Mouse (Mus musculus) spleen, adult 18-20 months (tissue): Measurements from ENCODE around the gene Mapre1.
A peak's percentile ranks its signal among the peaks of the same experiment; 100 is the strongest.

Experiments used
- DNase-seq, 2 experiments: peaks; one replicate each; pipeline ENCODE4 v3.0.0; 2022; ENCODE audit warnings: mixed read lengths in 2 of 2

The Mapre1 gene

GRCm38 (mm10) chr2:153778638-153779362 is 37.7 kb downstream of the Mapre1 start:
- peak; percentile 71 to 85 for DNase-seq

DNA sequence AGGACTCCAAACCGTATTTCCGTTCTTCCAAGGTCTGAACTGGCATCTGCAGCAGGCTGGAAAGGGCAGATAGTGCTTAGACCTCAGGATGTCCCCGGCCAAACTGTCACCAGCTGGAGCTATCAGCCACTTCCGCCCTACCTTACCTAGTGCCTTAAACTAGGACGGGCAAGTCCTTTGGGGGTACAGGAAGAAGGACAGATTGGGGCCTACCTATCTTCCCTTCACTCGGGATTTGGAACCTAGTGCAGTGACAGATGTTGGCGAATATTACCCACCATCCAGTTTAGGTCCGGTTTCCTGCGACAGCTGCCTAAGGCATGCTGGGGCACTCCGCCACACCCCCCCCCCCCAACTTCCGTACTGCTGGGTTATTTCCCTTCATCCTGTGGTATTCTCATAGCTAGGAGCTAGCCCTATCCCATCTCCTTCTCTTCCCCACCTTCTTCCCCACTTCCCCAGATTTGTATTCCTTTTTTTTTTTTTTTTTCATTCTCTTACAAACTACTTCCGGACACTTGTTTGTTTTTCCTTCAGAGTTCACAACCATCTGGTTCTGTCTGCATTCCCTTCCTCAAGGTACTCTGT is 38.4 kb downstream of the Mapre1 start, which contains the start of gene Efcab8:
Gene Efcab8, plus strand, starts transcription at position 538 of the 588 bp plus-strand sequence.
- peak; percentile 14 to 37 for DNase-seq

DNA sequence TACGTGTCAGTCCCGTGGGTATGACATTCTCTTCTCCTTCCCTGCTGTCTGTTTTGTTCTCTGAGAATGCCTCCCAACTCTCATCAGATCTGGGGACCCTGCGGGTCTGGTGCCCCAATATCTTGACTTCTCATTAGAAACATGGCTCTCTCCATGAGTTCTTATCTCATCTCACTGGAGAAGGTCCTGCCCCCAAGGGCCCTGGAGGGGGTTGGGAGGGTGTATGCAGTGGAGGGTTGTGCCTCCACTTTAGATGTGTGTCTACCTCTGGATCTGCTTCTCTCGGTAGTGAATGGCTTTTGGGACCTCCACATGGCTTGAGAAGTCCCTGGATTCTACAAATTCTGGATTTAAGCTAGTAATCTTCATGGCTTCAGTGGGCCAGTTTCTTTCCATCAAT is 40.1 kb downstream of the Mapre1 start:
- no peak for DNase-seq

- DNase-seq, result peak in 1 of 2 experiments; percentile 42
Measured at GRCm38 (mm10) chr2:153784668-153785067, 43.6 kb downstream of the Mapre1 start.

- DNase-seq, result no peak
Measured at GRCm38 (mm10) chr2:153793366-153793765, 52.3 kb downstream of the Mapre1 start.

GRCm38 (mm10) chr2:153795090-153795489 is 54.0 kb downstream of the Mapre1 start:
- DNase-seq, result peak in 1 of 2 experiments; percentile 8

- DNase-seq, result peak in 1 of 2 experiments; percentile 41
Measured at GRCm38 (mm10) chr2:153807464-153807863, 66.4 kb downstream of the Mapre1 start.

DNA sequence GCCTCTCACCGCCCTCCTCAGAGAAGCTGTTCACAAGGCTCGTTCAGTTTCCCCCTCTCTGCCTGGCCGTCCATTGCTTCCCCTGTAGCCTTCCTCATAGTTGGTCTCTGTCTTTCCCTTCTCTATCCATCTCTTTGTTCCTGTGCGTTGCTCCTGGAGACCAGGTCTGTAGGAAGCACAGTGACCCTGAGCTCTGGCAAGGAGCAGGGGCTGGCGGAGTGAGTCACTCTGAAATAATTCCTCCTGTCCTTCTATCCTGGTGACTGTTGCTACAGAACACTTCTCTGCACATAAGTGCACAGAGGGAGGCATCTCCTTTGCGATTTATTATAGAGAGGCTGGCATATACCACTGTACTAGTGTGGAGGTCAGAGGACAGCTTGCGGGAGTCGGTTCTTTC is 67.1 kb downstream of the Mapre1 start:
- no peak for DNase-seq

- DNase-seq, result no peak
Measured at GRCm38 (mm10) chr2:153808841-153809240, 67.8 kb downstream of the Mapre1 start.

DNA sequence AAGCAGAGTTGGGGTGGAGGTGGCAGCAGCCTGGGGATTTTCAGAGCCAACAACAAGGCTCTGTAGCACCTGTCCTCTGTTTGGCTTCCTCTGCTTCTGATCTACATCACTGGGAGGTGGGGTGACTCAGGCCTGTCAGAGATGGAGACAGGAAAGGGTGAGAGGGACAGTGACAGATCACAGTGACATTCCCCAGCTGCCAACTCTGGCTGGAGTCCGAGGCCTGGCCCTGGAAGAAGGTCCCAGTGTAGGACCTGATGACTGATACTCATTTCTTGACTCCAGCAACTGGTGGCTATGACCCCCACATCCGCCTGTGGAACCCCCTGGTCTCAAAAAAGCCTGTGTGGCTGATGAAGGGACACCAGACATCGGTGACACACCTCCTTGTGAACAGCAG is 68.8 kb downstream of the Mapre1 start:
- DNase-seq, result no peak

GRCm38 (mm10) chr2:153822005-153822543 is 81.0 kb downstream of the Mapre1 start:
- no peak for DNase-seq
